Mouse (Mus musculus): ENCODE data around the gene Mtcl1. TPM values are rescaled to one million over a fixed set of nuclear protein-coding genes. Genes with fewer than 3 reads are reported as not detected.

The Mtcl1 gene
- polyA plus RNA-seq, 1 experiment = not detected

GRCm38 (mm10) chr17:66368127-66368526, 81.4 kb downstream of the Mtcl1 start:
- no peaks in the 10 kb centered on the region for H3K4me1 ChIP-seq
- peaks cover 24% of the 10 kb centered on the region; the same call in 1 of the 2 replicates for H3K9me3 ChIP-seq
- H3K36me3 ChIP-seq (replicated peaks; ENCODE audit: low read length) = no peaks in the 10 kb centered on the region
- no peaks in the 10 kb centered on the region for H3K27me3 ChIP-seq (replicated peaks)
- TF ChIP-seq GATA1 (IDR thresholded peaks at IDR 0.05; ENCODE audit: borderline replicate concordance, low read length) = no peak
- no peak for TF ChIP-seq FLI1 (IDR thresholded peaks at IDR 0.05; ENCODE audit: low read length)
- peak overlapping the region; percentile 7 for H3K4me3 ChIP-seq (replicated peaks)

GRCm38 (mm10) chr17:66365664-66366063, 83.9 kb downstream of the Mtcl1 start:
- peaks cover 24% of the 10 kb centered on the region; the same call in 1 of the 2 replicates for H3K9me3 ChIP-seq
- TF ChIP-seq GATA1 (IDR thresholded peaks at IDR 0.05; ENCODE audit: borderline replicate concordance, low read length) (no peak), FLI1 (IDR thresholded peaks at IDR 0.05; ENCODE audit: low read length) (no peak)

DNA sequence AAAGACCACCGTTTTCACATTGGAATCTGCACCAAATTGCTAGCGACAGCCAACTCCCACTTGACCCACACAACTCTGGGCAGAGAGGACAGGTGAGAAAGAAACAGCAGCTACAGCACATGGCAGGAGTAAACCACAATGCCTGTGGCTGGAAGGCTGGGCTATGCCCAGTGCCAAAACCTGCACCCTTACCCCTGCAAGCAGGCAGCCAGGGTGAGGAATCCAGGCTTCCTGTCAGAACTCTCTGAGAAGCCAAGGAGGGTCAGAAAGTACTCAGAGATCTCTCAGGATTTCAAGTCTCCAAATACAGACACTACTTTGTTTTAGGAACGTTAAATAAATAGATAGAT, 84.3 kb downstream of the Mtcl1 start:
- Histone ChIP-seq H3K27me3 (replicated peaks) (no peaks in the 10 kb centered on the region), H3K4me3 (replicated peaks) (no peak overlapping the region), H3K9me3 (peaks cover 24% of the 10 kb centered on the region; the same call in 1 of the 2 replicates), H3K36me3 (replicated peaks; ENCODE audit: low read length) (no peaks in the 10 kb centered on the region), H3K4me1 (no peaks in the 10 kb centered on the region)
- TF ChIP-seq FLI1 (IDR thresholded peaks at IDR 0.05; ENCODE audit: low read length) = no peak

More at GRCm38 (mm10) chr17:66365664-66366063, 83.9 kb downstream of the Mtcl1 start:
- Histone ChIP-seq H3K4me1 (no peaks in the 10 kb centered on the region), H3K36me3 (replicated peaks; ENCODE audit: low read length) (no peaks in the 10 kb centered on the region), H3K27me3 (replicated peaks) (no peaks in the 10 kb centered on the region), H3K4me3 (replicated peaks) (no peak overlapping the region)

- Histone ChIP-seq H3K36me3 (replicated peaks; ENCODE audit: low read length) (no peaks in the 10 kb centered on the region), H3K27me3 (replicated peaks) (no peaks in the 10 kb centered on the region), H3K4me3 (replicated peaks) (peak overlapping the region; percentile 59), H3K9me3 (peaks cover 21% of the 10 kb centered on the region; the same call in 1 of the 2 replicates), H3K4me1 (no peaks in the 10 kb centered on the region)
- TF ChIP-seq GATA1 (IDR thresholded peaks at IDR 0.05; ENCODE audit: borderline replicate concordance, low read length) (no peak), FLI1 (IDR thresholded peaks at IDR 0.05; ENCODE audit: low read length) (no peak)
These were observed 84.8 kb downstream of the Mtcl1 start for GRCm38 (mm10) chr17:66364525-66365292.

GRCm38 (mm10) chr17:66363852-66364524, 85.6 kb downstream of the Mtcl1 start:
- Histone ChIP-seq H3K9me3 (peaks cover 17% of the 10 kb centered on the region; the same call in 1 of the 2 replicates), H3K4me1 (no peaks in the 10 kb centered on the region), H3K4me3 (replicated peaks) (no peak overlapping the region), H3K27me3 (replicated peaks) (no peaks in the 10 kb centered on the region), H3K36me3 (replicated peaks; ENCODE audit: low read length) (no peaks in the 10 kb centered on the region)
- no peak for TF ChIP-seq FLI1 (IDR thresholded peaks at IDR 0.05; ENCODE audit: low read length)
- no peak for TF ChIP-seq GATA1 (IDR thresholded peaks at IDR 0.05; ENCODE audit: borderline replicate concordance, low read length)

DNA sequence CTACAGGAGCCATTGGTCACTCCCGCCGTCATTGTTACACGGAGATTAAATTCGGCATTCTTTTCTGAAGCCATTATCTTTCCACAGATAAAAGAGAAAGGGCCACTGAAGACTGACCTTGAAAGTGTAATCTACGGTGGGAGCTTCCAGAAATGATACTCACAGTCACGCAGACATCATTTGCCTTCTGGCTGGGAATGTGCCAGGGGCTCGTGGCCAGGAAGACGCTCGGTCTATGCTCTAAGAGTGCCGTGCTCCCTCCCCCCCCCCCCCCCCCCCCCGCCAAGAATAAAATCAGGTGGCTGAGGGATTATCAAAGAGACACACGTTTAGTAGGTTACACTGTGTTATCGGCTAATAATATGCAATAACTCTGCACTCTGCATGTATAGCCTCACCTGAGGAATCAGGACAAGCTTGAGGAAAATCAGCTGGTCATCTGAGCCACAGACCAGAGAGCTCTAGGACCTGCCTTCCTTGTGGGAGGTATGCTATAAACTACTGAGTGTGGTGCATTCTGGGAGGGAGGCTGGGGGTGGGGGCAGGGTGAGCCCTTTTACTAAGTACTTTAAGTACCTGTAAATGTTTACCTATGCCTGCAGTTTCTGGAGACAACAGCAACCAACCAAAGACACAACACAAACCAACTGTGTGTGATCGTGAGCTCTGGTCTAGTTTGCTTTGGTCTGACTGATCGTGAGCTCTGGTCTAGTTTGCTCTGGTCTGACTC, 87.1 kb downstream of the Mtcl1 start:
- Histone ChIP-seq H3K4me3 (replicated peaks) (no peak overlapping the region), H3K9me3 (peaks cover 21% of the 10 kb centered on the region), H3K36me3 (replicated peaks; ENCODE audit: low read length) (no peaks in the 10 kb centered on the region), H3K27me3 (replicated peaks) (peaks cover 2% of the 10 kb centered on the region), H3K4me1 (no peaks in the 10 kb centered on the region)
- no peak for TF ChIP-seq GATA1 (IDR thresholded peaks at IDR 0.05; ENCODE audit: borderline replicate concordance, low read length)
- TF ChIP-seq FLI1 (IDR thresholded peaks at IDR 0.05; ENCODE audit: low read length) = no peak

DNA sequence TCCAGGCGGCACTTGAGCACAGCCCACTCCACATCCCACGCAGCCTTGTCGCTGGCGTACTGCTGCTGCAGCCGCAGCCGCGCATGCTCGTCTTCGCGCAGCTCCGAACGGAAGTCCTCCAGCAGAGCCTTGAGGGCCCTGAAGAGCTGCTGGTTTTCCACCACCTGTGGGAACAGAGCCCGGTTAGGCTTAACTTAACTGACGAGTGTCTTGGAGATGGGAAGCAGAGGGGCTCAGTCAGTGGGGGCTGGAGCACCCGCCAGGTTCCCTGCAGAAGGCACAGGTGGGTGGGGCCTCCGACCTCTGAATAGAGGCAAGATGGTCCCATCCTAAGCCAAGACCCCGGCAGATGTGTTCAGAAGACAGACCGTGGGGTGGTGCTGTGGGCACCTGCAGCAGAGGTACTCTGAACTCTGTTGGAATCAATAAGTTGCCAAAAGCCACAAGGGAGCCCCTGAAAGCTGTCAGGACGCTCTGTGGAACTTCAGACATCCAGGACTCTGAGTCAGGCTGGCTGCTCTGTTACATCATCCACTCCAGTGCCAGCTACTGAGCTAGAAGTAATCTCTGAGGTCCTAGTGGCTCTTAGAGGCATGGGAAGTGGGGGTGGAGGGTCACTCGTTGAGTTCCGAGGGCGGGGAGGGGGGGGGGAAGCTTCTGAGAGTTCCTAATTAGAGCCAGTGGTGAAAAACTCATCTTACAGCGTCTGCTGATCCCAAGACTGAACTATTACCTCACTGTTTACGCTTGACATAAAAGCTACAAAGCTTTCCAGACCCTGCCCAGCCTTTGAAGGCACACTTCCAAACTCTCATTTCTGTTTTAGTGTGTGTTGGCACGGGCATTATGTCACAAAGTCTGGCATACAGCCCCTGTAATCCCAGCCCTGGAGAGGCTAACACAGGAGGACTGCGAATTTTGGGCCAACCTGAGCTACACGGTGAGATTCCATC, 91.2 kb downstream of the Mtcl1 start:
- peaks cover 33% of the 10 kb centered on the region for H3K9me3 ChIP-seq
- no peaks in the 10 kb centered on the region for H3K4me1 ChIP-seq
- TF ChIP-seq FLI1 (IDR thresholded peaks at IDR 0.05; ENCODE audit: low read length) (no peak), GATA1 (IDR thresholded peaks at IDR 0.05; ENCODE audit: borderline replicate concordance, low read length) (no peak)
- peaks cover 2% of the 10 kb centered on the region for H3K27me3 ChIP-seq (replicated peaks)
- H3K36me3 ChIP-seq (replicated peaks; ENCODE audit: low read length) = no peaks in the 10 kb centered on the region
- H3K4me3 ChIP-seq (replicated peaks) = peak overlapping the region; percentile 59

GRCm38 (mm10) chr17:66357171-66358025, 92.2 kb downstream of the Mtcl1 start:
- peaks cover 33% of the 10 kb centered on the region for H3K9me3 ChIP-seq
- TF ChIP-seq FLI1 (IDR thresholded peaks at IDR 0.05; ENCODE audit: low read length) (no peak), GATA1 (IDR thresholded peaks at IDR 0.05; ENCODE audit: borderline replicate concordance, low read length) (no peak)
- no peaks in the 10 kb centered on the region for H3K36me3 ChIP-seq (replicated peaks; ENCODE audit: low read length)
- peaks cover 2% of the 10 kb centered on the region for H3K27me3 ChIP-seq (replicated peaks)
- peak overlapping the region; percentile 59 for H3K4me3 ChIP-seq (replicated peaks)
- no peaks in the 10 kb centered on the region for H3K4me1 ChIP-seq
